Mouse (Mus musculus): ENCODE data around the gene Smtnl1. TPM values are rescaled to one million over a fixed set of nuclear protein-coding genes. Genes with fewer than 3 reads are reported as not detected.

Smtnl1 gene
- 0.40 and 0.56 TPM in 2 replicates for polyA plus RNA-seq (2015; fragmentation: Nextera tagmentation; extraction: Ambion mirVana)

GRCm38 (mm10) chr2:84822552-84822951 is at the start of gene Smtnl1:
Gene Smtnl1, minus strand, starts transcription at chr2:84822652.
- Histone ChIP-seq H3K4me3 (replicated peaks) (no peak within 1 kb of the TSS), H3K27me3 (peaks cover 74% of the 10 kb centered on the region), H3K4me2 (no peak within 1 kb of the TSS), H3K27ac (replicated peaks) (no peak within 1 kb of the TSS), H3K36me3 (replicated peaks) (no peaks in the 10 kb centered on the region), H3K4me1 (replicated peaks) (peaks cover 21% of the 10 kb centered on the region), H3K9me3 (replicated peaks) (no peaks in the 10 kb centered on the region), H3K9ac (no peak within 1 kb of the TSS; the same call in 1 of the 2 replicates)
- no peak for ATAC-seq (ENCODE audit: insufficient read depth)
- WGBS (ENCODE audit: insufficient replicate concordance), result 41% methylated on average over 13 of the region's 13 CpGs

GRCm38 (mm10) chr2:84870623-84871160 is 48.2 kb upstream of the Smtnl1 start:
- WGBS (ENCODE audit: insufficient replicate concordance), result 25% methylated on average over 4 of the region's 4 CpGs
- H3K4me2 ChIP-seq, result no peak overlapping the region
- H3K27ac ChIP-seq (replicated peaks), result no peak overlapping the region
- H3K27me3 ChIP-seq, result peaks cover 100% of the 10 kb centered on the region
- H3K9me3 ChIP-seq (replicated peaks), result no peaks in the 10 kb centered on the region
- H3K4me3 ChIP-seq (replicated peaks), result no peak overlapping the region
- no peak overlapping the region for H3K9ac ChIP-seq
- no peak for ATAC-seq (ENCODE audit: insufficient read depth)
- no peaks in the 10 kb centered on the region for H3K36me3 ChIP-seq (replicated peaks)
- peaks cover 34% of the 10 kb centered on the region for H3K4me1 ChIP-seq (replicated peaks)

GRCm38 (mm10) chr2:84868977-84869376 is 46.5 kb upstream of the Smtnl1 start:
- H3K9me3 ChIP-seq (replicated peaks), result no peaks in the 10 kb centered on the region
- peaks cover 37% of the 10 kb centered on the region for H3K4me1 ChIP-seq (replicated peaks)
- H3K4me3 ChIP-seq (replicated peaks), result no peak overlapping the region
- peaks cover 94% of the 10 kb centered on the region for H3K27me3 ChIP-seq
- no peak overlapping the region for H3K9ac ChIP-seq
- no peak overlapping the region for H3K27ac ChIP-seq (replicated peaks)
- H3K4me2 ChIP-seq, result no peak overlapping the region
- WGBS (ENCODE audit: insufficient replicate concordance), result 31% methylated on average over 2 of the region's 2 CpGs
- ATAC-seq (ENCODE audit: insufficient read depth), result no peak
- H3K36me3 ChIP-seq (replicated peaks), result peaks cover 3% of the 10 kb centered on the region

- ATAC-seq (ENCODE audit: insufficient read depth), result peak; percentile 35; the same call in 1 of the 2 replicates
- peaks cover 89% of the 10 kb centered on the region for H3K27me3 ChIP-seq
- WGBS (ENCODE audit: insufficient replicate concordance), result 3% methylated on average over 5 of the region's 5 CpGs
These were observed 46.1 kb upstream of the Smtnl1 start for GRCm38 (mm10) chr2:84868521-84868943.

GRCm38 (mm10) chr2:84865616-84866571 is 43.4 kb upstream of the Smtnl1 start:
- 0 out of 2 replicates have a peak overlapping the region, but pooled peaks have one; percentile 7 for H3K9ac ChIP-seq

More at GRCm38 (mm10) chr2:84868521-84868943, 46.1 kb upstream of the Smtnl1 start:
- peaks cover 7% of the 10 kb centered on the region for H3K36me3 ChIP-seq (replicated peaks)
- no peak overlapping the region for H3K27ac ChIP-seq (replicated peaks)
- H3K9ac ChIP-seq, result no peak overlapping the region
- no peaks in the 10 kb centered on the region for H3K9me3 ChIP-seq (replicated peaks)
- peaks cover 37% of the 10 kb centered on the region for H3K4me1 ChIP-seq (replicated peaks)
- H3K4me2 ChIP-seq, result no peak overlapping the region
- no peak overlapping the region for H3K4me3 ChIP-seq (replicated peaks)

GRCm38 (mm10) chr2:84862231-84862630 is 39.8 kb upstream of the Smtnl1 start:
- Histone ChIP-seq H3K4me1 (replicated peaks) (peaks cover 22% of the 10 kb centered on the region), H3K9ac (no peak overlapping the region), H3K36me3 (replicated peaks) (peaks cover 70% of the 10 kb centered on the region), H3K4me2 (no peak overlapping the region), H3K27ac (replicated peaks) (no peak overlapping the region), H3K9me3 (replicated peaks) (no peaks in the 10 kb centered on the region), H3K27me3 (peaks cover 26% of the 10 kb centered on the region), H3K4me3 (replicated peaks) (no peak overlapping the region)
- WGBS (ENCODE audit: insufficient replicate concordance), result 61% methylated on average over 3 of the region's 3 CpGs
- no peak for ATAC-seq (ENCODE audit: insufficient read depth)

More at GRCm38 (mm10) chr2:84865616-84866571, 43.4 kb upstream of the Smtnl1 start:
- no peaks in the 10 kb centered on the region for H3K9me3 ChIP-seq (replicated peaks)
- ATAC-seq (ENCODE audit: insufficient read depth), result no peak; the same call in 1 of the 2 replicates
- peaks cover 63% of the 10 kb centered on the region for H3K27me3 ChIP-seq
- peak overlapping the region; percentile 32 for H3K4me2 ChIP-seq
- H3K36me3 ChIP-seq (replicated peaks), result peaks cover 34% of the 10 kb centered on the region
- H3K27ac ChIP-seq (replicated peaks), result no peak overlapping the region
- peak overlapping the region; percentile 12; the same call in 1 of the 2 replicates for H3K4me3 ChIP-seq (replicated peaks)
- peaks cover 28% of the 10 kb centered on the region for H3K4me1 ChIP-seq (replicated peaks)
- WGBS (ENCODE audit: insufficient replicate concordance), result 2% methylated on average over 47 of the region's 47 CpGs

- no peak overlapping the region for H3K4me3 ChIP-seq (replicated peaks)
- ATAC-seq (ENCODE audit: insufficient read depth), result no peak
- H3K9ac ChIP-seq, result no peak overlapping the region
- H3K36me3 ChIP-seq (replicated peaks), result peaks cover 78% of the 10 kb centered on the region
- no peaks in the 10 kb centered on the region for H3K9me3 ChIP-seq (replicated peaks)
- peaks cover 18% of the 10 kb centered on the region for H3K27me3 ChIP-seq
- H3K4me2 ChIP-seq, result no peak overlapping the region
- H3K4me1 ChIP-seq (replicated peaks), result peaks cover 19% of the 10 kb centered on the region
- no peak overlapping the region for H3K27ac ChIP-seq (replicated peaks)
- WGBS (ENCODE audit: insufficient replicate concordance), result 50% methylated on average over 3 of the region's 3 CpGs
These were observed 39.0 kb upstream of the Smtnl1 start for GRCm38 (mm10) chr2:84861430-84861829.

GRCm38 (mm10) chr2:84859991-84860780 is 37.7 kb upstream of the Smtnl1 start:
- ATAC-seq (ENCODE audit: insufficient read depth), result no peak
- Histone ChIP-seq H3K9ac (no peak overlapping the region), H3K4me1 (replicated peaks) (peaks cover 14% of the 10 kb centered on the region), H3K27ac (replicated peaks) (no peak overlapping the region), H3K4me2 (no peak overlapping the region), H3K27me3 (peaks cover 6% of the 10 kb centered on the region), H3K9me3 (replicated peaks) (no peaks in the 10 kb centered on the region), H3K4me3 (replicated peaks) (no peak overlapping the region), H3K36me3 (replicated peaks) (peaks cover 91% of the 10 kb centered on the region)
- 89% methylated on average over 7 of the region's 7 CpGs for WGBS (ENCODE audit: insufficient replicate concordance)

GRCm38 (mm10) chr2:84858551-84858950 is 36.1 kb upstream of the Smtnl1 start:
- Histone ChIP-seq H3K27ac (replicated peaks) (no peak overlapping the region), H3K4me3 (replicated peaks) (no peak overlapping the region), H3K4me2 (no peak overlapping the region), H3K9me3 (replicated peaks) (no peaks in the 10 kb centered on the region), H3K27me3 (no peaks in the 10 kb centered on the region), H3K4me1 (replicated peaks) (peaks cover 22% of the 10 kb centered on the region), H3K36me3 (replicated peaks) (peaks cover 100% of the 10 kb centered on the region), H3K9ac (no peak overlapping the region)
- 93% methylated on average over 1 of the region's 1 CpGs for WGBS (ENCODE audit: insufficient replicate concordance)
- no peak for ATAC-seq (ENCODE audit: insufficient read depth)

- no peak for ATAC-seq (ENCODE audit: insufficient read depth)
- Histone ChIP-seq H3K36me3 (replicated peaks) (peaks cover 100% of the 10 kb centered on the region), H3K4me1 (replicated peaks) (peaks cover 45% of the 10 kb centered on the region), H3K9me3 (replicated peaks) (no peaks in the 10 kb centered on the region), H3K27ac (replicated peaks) (no peak overlapping the region), H3K4me3 (replicated peaks) (no peak overlapping the region), H3K4me2 (no peak overlapping the region), H3K9ac (no peak overlapping the region), H3K27me3 (no peaks in the 10 kb centered on the region)
- 77% methylated on average over 2 of the region's 2 CpGs for WGBS (ENCODE audit: insufficient replicate concordance)
These were observed 33.3 kb upstream of the Smtnl1 start for GRCm38 (mm10) chr2:84855732-84856131.
